In the genomic region with DNA sequence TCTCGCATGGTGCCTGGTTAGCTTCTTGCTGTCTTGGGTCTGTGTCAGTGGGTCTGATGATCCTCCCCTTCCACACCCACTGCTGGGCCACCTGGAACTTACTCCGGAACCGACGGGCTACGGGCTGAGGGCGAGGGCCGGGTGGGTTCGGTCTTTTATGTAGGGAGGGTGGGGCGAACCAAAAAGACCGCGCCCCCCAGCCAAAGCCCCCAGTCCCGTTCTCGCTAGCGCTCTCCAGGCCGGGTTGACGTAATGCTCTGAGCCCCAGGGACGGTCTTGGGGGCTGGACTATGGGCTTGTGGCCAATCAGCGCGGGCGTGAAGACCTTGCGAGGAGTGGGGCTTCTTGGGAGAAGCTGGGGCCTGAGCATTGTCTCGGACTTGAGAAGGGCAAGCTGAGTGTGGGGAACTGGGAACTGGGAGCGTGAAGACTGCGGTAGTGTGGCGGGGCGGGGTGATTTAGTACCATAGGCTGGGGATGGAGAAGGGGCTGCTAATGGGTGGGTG, we compare ENCODE assay signal across 8 mouse cellular contexts. TPM values are rescaled to one million over a fixed set of nuclear protein-coding genes. Genes with fewer than 3 reads are reported as not detected.
DNase-seq lines count a peak whose midpoint lies in the region; ATAC-seq and TF ChIP-seq lines count a peak whose summit lies in the region.

A gene (minus strand): TSS at position 241 of the 506 bp plus-strand sequence.

- no peak for TF ChIP-seq CTCF in G1E (IDR thresholded peaks at IDR 0.05; ENCODE audit: low read depth, low read length)
- no peak for TF ChIP-seq CTCF in liver, embryonic 14.5 days (IDR thresholded peaks at IDR 0.05; ENCODE audit: low read depth)

- WGBS in embryonic facial prominence, embryonic 10.5 days: under 1% methylated on average over 26 of the region's 26 CpGs
- WGBS in heart, embryonic 13.5 days: under 1% methylated on average over 26 of the region's 26 CpGs
- 1% methylated on average over 26 of the region's 26 CpGs for WGBS in liver, embryonic 14.5 days (ENCODE audit: insufficient replicate concordance)
- 1% methylated on average over 26 of the region's 26 CpGs for WGBS in neural tube, embryonic 11.5 days

- no peaks in the 10 kb centered on the region for H3K9me3 ChIP-seq in G1E (replicated peaks)
- H3K9me3 ChIP-seq in embryonic facial prominence, embryonic 10.5 days: no peaks in the 10 kb centered on the region
- H3K9me3 ChIP-seq in heart, embryonic 13.5 days: no peaks in the 10 kb centered on the region
- H3K9me3 ChIP-seq in liver, embryonic 14.5 days (ENCODE audit: control insufficient read depth, low read length): no peaks in the 10 kb centered on the region
- H3K9me3 ChIP-seq in neural tube, embryonic 11.5 days (ENCODE audit: control insufficient read depth, low read length): no peaks in the 10 kb centered on the region

- TF ChIP-seq EP300 in liver, embryonic 14.5 days (IDR thresholded peaks at IDR 0.05; ENCODE audit: low read depth): no peak

- peak within 1 kb of the TSS; percentile 93 for H3K27ac ChIP-seq in embryonic facial prominence, embryonic 10.5 days (replicated peaks)
- H3K27ac ChIP-seq in heart, embryonic 13.5 days (replicated peaks): peak within 1 kb of the TSS; percentile 94
- no peak within 1 kb of the TSS for H3K27ac ChIP-seq in liver, embryonic 14.5 days
- peak within 1 kb of the TSS; percentile 100 for H3K27ac ChIP-seq in neural tube, embryonic 11.5 days (ENCODE audit: low read depth, low read length)

- DNase-seq in 3T3-L1 (ENCODE audit: low read depth, low spot score) (peak; percentile 33), G1E (ENCODE audit: low spot score) (peak; percentile 83)
- peak; percentile 93 for DNase-seq in embryonic facial prominence, embryonic 10.5 days (ENCODE audit: low spot score)
- DNase-seq in kidney, postnatal 14 days: peak; percentile 74
- DNase-seq in liver, embryonic 14.5 days (ENCODE audit: low read depth in 3 of 3, low spot score in 3 of 3): no peak
- peak; percentile 98 for DNase-seq in neural tube, embryonic 11.5 days (ENCODE audit: low spot score)
- peak; percentile 64 to 78 for DNase-seq in thymus, postnatal 36 days

- no peaks in the 10 kb centered on the region for H3K36me3 ChIP-seq in G1E (replicated peaks)
- H3K36me3 ChIP-seq in embryonic facial prominence, embryonic 10.5 days (replicated peaks): peaks cover 25% of the 10 kb centered on the region
- H3K36me3 ChIP-seq in heart, embryonic 13.5 days: peaks cover 18% of the 10 kb centered on the region
- H3K36me3 ChIP-seq in liver, embryonic 14.5 days (replicated peaks; ENCODE audit: control insufficient read depth, insufficient read depth, low read depth): no peaks in the 10 kb centered on the region
- H3K36me3 ChIP-seq in neural tube, embryonic 11.5 days (ENCODE audit: control insufficient read depth, insufficient read depth, low read length): peaks cover 2% of the 10 kb centered on the region; the same call in 1 of the 2 replicates

- peaks cover 36% of the 10 kb centered on the region for H3K4me1 ChIP-seq in G1E (ENCODE audit: insufficient read depth, low read depth, low read length)
- H3K4me1 ChIP-seq in embryonic facial prominence, embryonic 10.5 days: peaks cover 69% of the 10 kb centered on the region
- peaks cover 54% of the 10 kb centered on the region for H3K4me1 ChIP-seq in heart, embryonic 13.5 days
- peaks cover 0 to 12% of the 10 kb centered on the region in 2 experiments; a peak in 2 of 4 replicates for H3K4me1 ChIP-seq in liver, embryonic 14.5 days (replicated peaks; ENCODE audit: control insufficient read depth in 2 of 2, insufficient read depth in 2 of 2, low read length in 1 of 2)
- peaks cover 18% of the 10 kb centered on the region for H3K4me1 ChIP-seq in neural tube, embryonic 11.5 days (ENCODE audit: control insufficient read depth, insufficient read depth, low read length)

- H3K4me3 ChIP-seq in G1E (ENCODE audit: low read depth, low read length): peak within 1 kb of the TSS; percentile 75
- H3K4me3 ChIP-seq in embryonic facial prominence, embryonic 10.5 days: peak within 1 kb of the TSS; percentile 79
- H3K4me3 ChIP-seq in heart, embryonic 13.5 days: peak within 1 kb of the TSS; percentile 77
- peak within 1 kb of the TSS; percentile 19 to 62 for H3K4me3 ChIP-seq in liver, embryonic 14.5 days (ENCODE audit: insufficient read depth in 1 of 2, low read depth in 2 of 2, low read length in 2 of 2)
- peak within 1 kb of the TSS; percentile 79 for H3K4me3 ChIP-seq in neural tube, embryonic 11.5 days (ENCODE audit: low read depth, low read length)

- H3K9ac ChIP-seq in heart, embryonic 13.5 days: peak within 1 kb of the TSS; percentile 87
- no peak within 1 kb of the TSS for H3K9ac ChIP-seq in liver, embryonic 14.5 days (replicated peaks)
- peak within 1 kb of the TSS; percentile 93 for H3K9ac ChIP-seq in neural tube, embryonic 11.5 days (ENCODE audit: low read length)

- H3K4me2 ChIP-seq in heart, embryonic 13.5 days: peak within 1 kb of the TSS; percentile 86
- H3K4me2 ChIP-seq in liver, embryonic 14.5 days (ENCODE audit: low read depth): peak within 1 kb of the TSS; percentile 51
- peak within 1 kb of the TSS; percentile 82 for H3K4me2 ChIP-seq in neural tube, embryonic 11.5 days (ENCODE audit: low read depth)

- H3K27me3 ChIP-seq in G1E (ENCODE audit: insufficient read depth, low read length): peaks cover 47% of the 10 kb centered on the region
- H3K27me3 ChIP-seq in embryonic facial prominence, embryonic 10.5 days (replicated peaks; ENCODE audit: low read depth, poor library complexity, severe bottlenecking): peaks cover 37% of the 10 kb centered on the region
- H3K27me3 ChIP-seq in heart, embryonic 13.5 days (replicated peaks): peaks cover 31% of the 10 kb centered on the region
- peaks cover 58% of the 10 kb centered on the region for H3K27me3 ChIP-seq in liver, embryonic 14.5 days (ENCODE audit: control insufficient read depth, insufficient read depth, low read length)
- H3K27me3 ChIP-seq in neural tube, embryonic 11.5 days (ENCODE audit: control insufficient read depth, insufficient read depth, low read length): no peaks in the 10 kb centered on the region

- ATAC-seq in G1E (ENCODE audit: extremely low read depth, insufficient number of reproducible peaks, low FRiP score, poor library complexity, severe bottlenecking): peak; percentile 69
- peak; percentile 77 for ATAC-seq in heart, embryonic 13.5 days (ENCODE audit: extremely low read depth, insufficient number of reproducible peaks, low FRiP score, low TSS enrichment)
- peak; percentile 31; the same call in 1 of the 2 replicates for ATAC-seq in liver, embryonic 14.5 days (ENCODE audit: insufficient read depth)
- peak; percentile 90 for ATAC-seq in neural tube, embryonic 11.5 days (ENCODE audit: insufficient read depth, low FRiP score, low TSS enrichment)

RNA-seq across cellular contexts. Expression of the gene that starts here (rescaled TPM):
- total RNA-seq in G1E (2014; fragmentation: Nextera tagmentation) (3.5 and 4.0 TPM in 2 replicates), G1E (2017) (9.7 and 15.9 TPM in 2 replicates)
- polyA plus RNA-seq in G1E (2012): 2.6 and 3.8 TPM in 2 replicates
- 65.5 and 73.2 TPM in 2 replicates for polyA plus RNA-seq in embryonic facial prominence, embryonic 10.5 days (2016; fragmentation: Nextera tagmentation; extraction: Ambion mirVana)
- polyA plus RNA-seq in heart, embryonic 13.5 days (2015; fragmentation: Nextera tagmentation; extraction: Ambion mirVana): 36.7 and 40.0 TPM in 2 replicates
- polyA plus RNA-seq in liver, embryonic 14.5 days (2012; rRNA removed): 2.7 and 7.1 TPM in 2 replicates
- 0.29 and 0.49 TPM in 2 replicates for polyA plus RNA-seq in liver, embryonic 14.5 days (2014; fragmentation: Nextera tagmentation; extraction: Ambion mirVana)
- polyA plus RNA-seq in neural tube, embryonic 11.5 days (2014; fragmentation: Nextera tagmentation; extraction: Ambion mirVana): 322 and 344 TPM in 2 replicates

Comparison
In these comparisons a context has a peak if more than half of its experiments do, and no peak if none do; other contexts are left out.
1. DNase-seq: peak in 3T3-L1 (single experiment), G1E (single experiment), embryonic facial prominence, embryonic 10.5 days (single experiment), kidney, postnatal 14 days (single experiment), neural tube, embryonic 11.5 days (single experiment) and thymus, postnatal 36 days (2 of 2); none in liver, embryonic 14.5 days (0 of 3).
2. ATAC-seq: peak in every context shown above with its lines; median percentile 90 in neural tube, embryonic 11.5 days; 77 in heart, embryonic 13.5 days; 69 in G1E; 31 in liver, embryonic 14.5 days.
3. Peak in every context shown above with its lines, with median percentiles within 50 percentile points of each other: H3K4me3 ChIP-seq and H3K4me2 ChIP-seq.